Mouse (Mus musculus) heart, postnatal 14 days (tissue): ENCODE results near the gene Rnase10. TPM values are rescaled to one million over a fixed set of nuclear protein-coding genes. Genes with fewer than 3 reads are reported as not detected.
"Not testable (repeated sequence)": the region's sequence is repeated elsewhere in the genome, so short reads cannot be mapped to it uniquely, and the experiment has no call there.

Source experiments
- DNase-seq, 2 experiments: peaks; one replicate each; pipeline ENCODE4 v3.0.0; 2021 to 2022
- intact Hi-C: fragments of 180-260 bp; cut with DNase I; formaldehyde crosslinking; loops from one replicate; pipeline ENCODE4 v1.15.1; 2025
- total RNA-seq, 2 experiments: library from RNA; stranded (reverse); gene quantifications; 2 replicates each; pipeline ENCODE4 v1.2.3; 2021

Gene Rnase10
- total RNA-seq, 2 experiments from 2014 or later = 0.22 TPM; not detected in 1

DNA sequence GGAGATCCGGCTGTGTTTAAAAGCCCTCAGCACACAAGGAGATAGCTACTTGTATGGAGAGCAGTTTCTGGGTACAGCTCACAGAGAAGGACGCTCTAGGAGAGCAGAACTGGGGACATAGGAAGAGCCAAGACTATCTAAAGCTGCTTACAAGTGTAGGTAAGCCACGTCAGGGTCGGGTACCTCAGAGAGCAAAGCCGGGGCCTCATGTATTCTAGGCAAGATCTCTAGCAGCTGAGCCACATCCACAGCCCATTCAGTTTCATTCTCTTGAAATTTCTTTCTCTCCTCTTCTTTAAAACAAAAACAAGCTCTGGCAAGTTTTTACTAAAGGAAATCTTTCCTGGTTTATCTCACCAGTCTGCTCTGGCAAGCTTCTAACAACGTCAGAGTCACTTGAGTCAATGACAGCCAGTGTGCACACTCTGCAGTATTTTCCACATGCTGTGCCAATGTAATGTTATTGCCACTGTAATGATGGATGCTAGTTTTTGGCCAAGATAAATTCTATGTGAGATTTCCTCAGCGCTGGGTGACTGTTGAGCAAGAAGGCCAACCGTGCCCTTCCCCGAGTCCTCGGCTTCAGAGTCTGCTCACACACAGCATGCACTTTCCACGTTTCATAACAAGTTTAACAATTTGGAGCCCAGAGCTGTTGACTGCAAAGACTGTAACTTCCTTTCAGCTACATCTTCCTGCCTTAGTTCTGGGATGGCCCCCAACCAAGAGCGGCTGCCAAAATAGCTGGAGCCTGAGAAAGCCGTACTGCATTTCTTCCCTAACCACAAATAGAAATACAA is 563 bp downstream of the Rnase10 start:
- intact Hi-C loops = no loop called here
- DNase-seq = peak; percentile 64 to 73

DNA sequence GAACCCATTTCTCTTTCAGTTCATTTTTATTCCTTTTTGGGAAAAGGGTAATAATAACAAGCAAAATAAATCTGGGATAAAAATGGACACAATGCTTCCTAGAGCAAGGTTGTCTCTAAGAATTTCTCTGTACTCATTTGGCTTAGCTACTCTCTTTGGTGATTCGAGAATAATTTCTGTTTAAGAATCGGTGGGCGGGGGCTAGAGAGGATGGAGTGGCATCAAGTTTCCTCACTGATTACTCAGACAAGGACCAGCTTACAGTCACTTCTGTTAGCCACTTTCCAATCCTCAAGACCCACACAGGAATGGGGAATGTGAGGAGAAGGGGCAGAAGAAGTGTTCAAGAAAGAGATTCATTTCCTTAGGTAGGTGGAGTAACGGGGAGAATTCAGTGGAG is 1.2 kb downstream of the Rnase10 start:
- intact Hi-C loops = no loop called here
- peak in 1 of 2 experiments; percentile 6 for DNase-seq

DNA sequence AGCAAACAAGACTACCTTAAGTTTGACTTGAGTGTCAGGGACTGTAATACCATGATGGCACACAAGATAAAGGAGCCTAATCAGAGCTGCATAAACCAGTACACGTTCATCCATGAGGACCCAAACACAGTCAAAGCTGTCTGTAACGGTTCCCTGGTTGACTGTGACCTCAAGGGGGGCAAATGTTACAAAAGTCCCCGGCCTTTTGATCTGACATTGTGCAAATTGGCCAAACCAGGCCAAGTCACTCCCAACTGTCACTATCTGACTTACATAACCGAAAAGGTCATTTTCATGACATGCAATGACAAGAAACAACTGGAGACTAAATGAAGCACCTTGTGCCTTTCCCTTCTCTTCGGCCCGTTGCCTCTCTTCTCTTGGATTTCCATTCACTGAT is 2.0 kb downstream of the Rnase10 start:
- intact Hi-C loops = no loop called here
- DNase-seq = no peak

DNA sequence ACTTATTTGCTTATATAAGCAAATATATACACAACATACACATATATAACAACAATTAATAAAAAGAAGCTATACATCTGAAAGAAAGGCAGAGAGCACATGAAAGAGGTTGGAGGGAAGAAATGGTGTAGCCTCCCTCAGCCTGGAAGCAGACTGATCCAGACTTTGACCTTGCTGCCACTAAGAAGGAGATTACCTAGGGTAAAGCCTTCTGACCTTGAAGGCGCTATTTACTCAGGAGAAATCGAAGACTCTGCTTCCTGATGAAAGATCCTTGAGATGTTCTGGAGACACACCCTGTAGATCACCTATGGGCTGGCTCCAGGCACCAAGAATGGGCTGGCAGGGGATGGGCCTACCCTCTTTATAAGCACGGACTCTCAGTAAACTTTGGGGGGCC is 7.2 kb downstream of the Rnase10 start:
- intact Hi-C loops, DNase-seq: not testable (repeated sequence)

DNA sequence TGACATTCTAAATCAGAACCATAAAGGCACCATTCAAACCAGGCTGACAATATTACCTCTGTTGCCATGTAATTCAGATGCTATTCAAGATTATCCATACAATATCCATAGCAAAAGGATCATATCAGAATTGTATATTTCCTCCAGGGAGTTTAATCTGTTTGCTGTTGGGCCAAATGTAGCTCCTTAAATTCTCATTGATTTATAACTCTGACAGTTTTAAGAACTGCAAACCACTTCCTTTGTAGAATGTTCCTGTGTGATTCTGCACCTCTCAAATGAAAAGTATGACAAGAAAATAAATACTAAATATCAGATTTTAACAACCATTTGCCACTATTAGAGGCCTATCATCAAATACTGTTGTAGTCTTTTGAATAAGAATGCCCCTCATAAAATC is 8.2 kb downstream of the Rnase10 start:
- intact Hi-C loops = no loop called here
- DNase-seq = no peak

DNA sequence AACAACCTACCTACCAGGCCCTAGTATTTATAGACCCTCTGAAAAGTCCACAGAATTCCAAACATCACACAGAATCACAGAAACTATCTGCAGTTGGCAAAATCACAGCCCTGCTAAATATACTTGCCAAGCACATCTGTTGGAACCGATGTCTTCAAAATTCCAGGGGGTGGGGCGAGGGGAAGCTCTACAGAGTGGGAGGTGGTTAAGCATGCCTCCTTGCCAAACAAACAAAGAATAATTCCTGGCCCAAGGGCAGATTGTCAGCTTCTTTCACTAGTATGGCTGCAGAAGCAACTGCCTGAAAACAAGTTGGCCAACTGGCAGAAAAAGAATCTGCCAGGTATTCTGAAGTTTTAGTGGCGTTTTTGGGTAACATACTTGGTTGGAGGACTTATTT is 9.7 kb downstream of the Rnase10 start:
- peak; percentile 23 to 56 for DNase-seq
- intact Hi-C loops = no loop called here

DNA sequence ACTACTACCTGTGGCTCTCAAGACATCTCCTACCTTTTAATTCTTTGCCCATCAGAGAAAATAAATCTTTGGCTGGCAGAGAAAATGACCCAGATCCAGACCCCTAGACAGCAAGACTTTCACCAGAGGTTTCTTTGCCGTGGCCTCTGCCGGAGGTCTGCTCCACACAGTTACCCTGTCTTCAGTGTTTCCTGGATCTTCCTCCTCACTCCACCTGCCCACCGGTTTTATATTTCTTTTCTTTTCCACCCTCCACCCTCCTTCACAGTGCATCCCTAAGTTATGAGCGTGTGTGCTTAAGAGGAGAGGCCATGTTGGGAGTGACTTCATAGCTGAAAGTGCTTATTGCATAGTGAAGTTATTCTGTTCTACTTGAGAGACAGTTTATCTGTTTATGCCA is 15.9 kb downstream of the Rnase10 start:
- DNase-seq = no peak
- intact Hi-C loops = loop anchor here (2.0 kb wide), 1 partner anchor 47 kb away; no protein-coding TSS in a partner anchor

DNA sequence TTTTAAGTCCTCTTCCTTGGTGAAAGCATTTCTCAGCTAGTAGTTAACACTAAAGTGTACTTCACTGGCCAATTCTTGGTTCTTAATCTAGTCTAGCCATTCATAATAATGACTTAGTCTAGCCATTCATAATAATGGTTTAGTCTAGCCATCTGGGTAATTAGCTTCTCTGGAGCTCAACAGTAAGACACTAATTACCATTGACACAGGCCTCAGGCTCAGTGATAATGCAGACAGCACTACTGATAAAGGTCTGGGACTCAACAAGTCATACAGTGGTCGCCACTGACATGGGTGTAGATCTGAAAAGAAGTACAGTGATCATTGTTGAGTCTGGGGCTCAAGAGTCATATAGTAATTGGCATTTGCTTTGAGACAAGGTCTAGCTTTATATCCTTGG is 17.3 kb downstream of the Rnase10 start:
- intact Hi-C loops = no loop called here
- DNase-seq = no peak

DNA sequence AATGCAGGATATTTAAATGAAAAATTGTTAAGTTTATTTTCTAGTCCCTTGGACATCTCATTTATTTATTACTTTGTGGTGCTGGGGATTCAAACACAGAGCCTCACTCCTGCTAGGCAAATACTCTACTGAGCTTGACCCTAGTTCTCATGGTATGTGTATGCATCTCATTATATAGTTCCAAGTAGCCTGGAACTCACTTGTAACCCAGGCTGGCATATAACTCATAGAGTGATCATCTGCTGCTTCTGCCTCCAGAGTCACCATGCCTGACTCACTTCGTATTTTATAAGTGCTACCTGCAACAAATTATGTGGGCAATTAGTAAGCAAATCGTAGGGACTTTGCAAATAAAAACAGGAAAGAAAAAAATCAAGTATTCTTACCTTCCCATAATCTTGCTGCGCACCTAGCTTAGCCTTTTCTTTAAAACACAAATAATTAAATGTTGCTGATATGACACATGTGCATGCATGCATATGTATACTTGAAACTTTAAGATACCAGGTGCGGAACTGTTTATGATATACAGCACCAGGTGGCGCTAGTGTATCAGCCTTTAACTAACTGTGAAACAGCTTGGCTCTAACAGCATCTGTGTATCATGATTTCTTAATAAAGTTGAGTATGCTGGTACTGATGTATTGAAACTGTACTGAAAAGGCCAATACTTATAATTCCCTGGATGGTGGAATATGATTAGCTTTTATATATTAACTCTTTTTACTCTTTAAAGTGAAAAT is 19.0 kb downstream of the Rnase10 start:
- DNase-seq = peak; percentile 62 to 76
- intact Hi-C loops = loop anchor here (2.0 kb wide), 2 partner anchors 36 to 70 kb away; no protein-coding TSS in a partner anchor

DNA sequence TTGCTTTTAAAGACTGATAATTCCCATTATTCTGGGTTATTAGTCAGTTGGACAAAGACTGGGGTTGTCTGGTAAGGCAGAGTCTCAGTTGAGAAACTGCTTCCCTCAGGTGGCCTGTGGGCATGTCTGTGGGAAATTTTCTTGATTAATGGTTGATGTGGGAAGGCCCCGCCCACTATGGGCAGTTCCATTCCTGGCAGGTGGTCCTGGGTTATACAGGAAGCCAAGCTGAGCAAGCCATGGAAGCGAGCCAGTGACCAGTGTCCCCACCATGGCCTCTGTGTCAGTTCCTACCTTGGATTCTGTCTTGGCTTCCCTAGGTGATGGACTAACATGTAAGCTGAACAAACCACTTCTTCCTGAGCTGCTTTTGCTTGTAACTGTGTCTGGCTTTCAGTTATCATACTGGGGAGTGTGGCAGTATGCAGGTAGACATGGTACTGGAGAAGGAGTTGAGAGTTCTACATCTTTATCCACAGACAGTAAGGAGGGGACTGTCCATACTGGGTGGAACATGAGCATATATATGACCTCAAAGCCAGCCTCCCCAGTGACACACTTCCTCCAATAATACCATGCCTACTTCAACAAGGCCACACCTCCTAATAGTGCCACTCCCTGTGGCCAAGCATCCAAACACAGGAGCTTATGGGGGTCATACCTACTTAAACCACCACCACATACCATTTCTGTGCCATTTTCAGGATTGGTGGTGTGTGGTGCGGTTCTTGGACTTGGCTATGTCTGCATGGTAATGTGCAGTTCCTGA is 20.0 kb downstream of the Rnase10 start:
- intact Hi-C loops = loop anchor here (2.0 kb wide), 2 partner anchors 35 to 69 kb away; no protein-coding TSS in a partner anchor
- no peak for DNase-seq

DNA sequence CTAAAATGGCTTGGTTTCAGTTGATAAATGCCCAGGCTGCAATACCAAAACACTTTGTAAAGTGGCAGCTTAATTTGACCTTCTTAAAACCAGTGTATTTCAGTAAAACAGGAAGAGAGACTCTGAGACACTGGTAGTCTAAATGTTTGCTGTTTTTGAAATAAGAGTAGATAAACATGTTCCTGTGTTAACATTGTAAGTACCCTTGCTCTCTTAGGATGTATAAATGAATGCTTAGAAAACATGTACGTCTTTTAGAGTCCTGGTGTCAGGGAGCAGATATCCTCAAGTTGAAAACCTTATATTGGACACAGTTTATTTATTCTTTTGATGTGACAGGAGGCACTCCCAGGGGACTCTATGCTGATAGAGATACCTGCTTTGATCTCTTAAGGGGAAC is 27.7 kb downstream of the Rnase10 start:
- DNase-seq = no peak
- intact Hi-C loops = no loop called here

DNA sequence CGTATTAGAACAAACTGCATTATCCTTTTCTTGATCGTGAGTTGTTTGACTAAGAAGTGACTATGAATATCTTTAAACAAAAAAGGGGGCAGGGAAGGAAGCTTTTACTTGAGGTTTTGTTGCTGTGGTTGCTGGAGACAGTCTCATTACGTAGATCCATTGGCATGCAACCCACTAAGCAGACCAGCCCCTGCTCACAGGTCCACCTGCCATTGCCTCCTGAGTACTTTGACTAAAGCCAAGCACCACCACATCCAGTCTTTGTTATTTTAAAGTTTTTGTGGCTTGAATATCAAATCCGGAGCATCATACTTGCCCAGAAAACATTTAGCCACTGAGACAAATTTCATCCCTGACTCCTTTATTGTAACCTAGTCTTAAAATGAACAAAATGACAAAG is 28.7 kb downstream of the Rnase10 start:
- intact Hi-C loops = no loop called here
- no peak for DNase-seq

DNA sequence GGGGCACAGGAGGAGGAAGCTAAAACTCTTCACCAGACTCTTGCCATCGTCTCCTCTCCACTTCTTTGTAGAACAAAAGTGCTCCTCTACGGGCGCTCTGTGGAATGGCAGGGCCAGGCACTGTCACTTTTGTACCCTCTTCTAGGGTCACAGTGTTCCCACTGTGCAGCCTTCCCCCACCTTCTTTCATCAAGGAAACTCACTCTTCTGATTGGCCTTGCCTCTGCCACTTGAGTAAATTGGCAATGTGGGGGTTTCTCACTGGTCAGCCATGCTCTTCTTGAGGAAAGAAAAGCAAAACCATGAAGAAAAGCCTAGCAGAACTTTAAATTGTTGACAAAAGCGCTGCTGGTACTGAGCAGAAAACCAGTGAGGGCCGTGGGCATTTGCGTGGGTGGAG is 34.2 kb downstream of the Rnase10 start, which contains the start of gene Rnase9:
Gene Rnase9 (minus strand): TSS at position 101 of the 400 bp plus-strand sequence.
- DNase-seq = no peak
- intact Hi-C loops = no loop called here

DNA sequence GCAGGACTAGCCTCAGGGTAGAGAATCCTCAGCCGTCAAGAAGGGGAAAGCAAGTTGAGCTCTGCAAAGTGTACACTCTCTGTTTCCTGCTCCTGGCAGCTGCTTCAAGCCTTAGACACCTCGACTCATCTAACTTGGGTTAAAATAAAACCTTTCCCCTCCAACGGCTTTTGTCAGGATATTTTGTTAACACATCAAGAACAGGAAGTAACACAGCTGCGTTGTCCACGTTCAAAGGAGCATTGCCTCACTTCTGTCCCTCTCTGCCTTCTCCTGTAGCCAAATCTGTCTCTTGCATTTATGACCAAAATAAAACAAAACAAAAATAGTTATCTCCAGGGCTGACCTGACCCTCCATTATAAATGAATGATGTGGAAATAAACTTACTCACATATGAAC is 40.3 kb downstream of the Rnase10 start:
- DNase-seq = no peak
- intact Hi-C loops = no loop called here

DNA sequence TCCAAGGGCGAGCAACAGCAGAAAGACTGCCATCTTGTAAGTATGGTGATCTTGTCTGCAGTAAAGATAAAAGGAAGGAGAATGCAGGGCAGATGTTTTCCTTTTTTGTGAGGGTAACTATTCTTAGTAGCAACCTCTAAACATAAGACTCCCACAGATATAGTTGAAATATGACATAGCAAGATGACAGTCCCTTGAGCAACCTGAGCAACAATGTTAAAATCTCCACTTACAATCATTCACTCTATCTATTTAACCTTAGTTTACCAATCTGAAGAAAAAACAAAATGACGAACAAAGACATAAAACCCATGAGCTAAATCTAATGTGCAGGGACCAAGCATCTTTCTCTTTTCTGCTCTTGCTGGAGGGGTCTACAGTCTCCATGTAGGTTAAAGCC is 42.5 kb downstream of the Rnase10 start, which contains the start of gene Rnase11:
Gene Rnase11 (minus strand): TSS at position 101 of the 400 bp plus-strand sequence.
- intact Hi-C loops = no loop called here
- no peak for DNase-seq

DNA sequence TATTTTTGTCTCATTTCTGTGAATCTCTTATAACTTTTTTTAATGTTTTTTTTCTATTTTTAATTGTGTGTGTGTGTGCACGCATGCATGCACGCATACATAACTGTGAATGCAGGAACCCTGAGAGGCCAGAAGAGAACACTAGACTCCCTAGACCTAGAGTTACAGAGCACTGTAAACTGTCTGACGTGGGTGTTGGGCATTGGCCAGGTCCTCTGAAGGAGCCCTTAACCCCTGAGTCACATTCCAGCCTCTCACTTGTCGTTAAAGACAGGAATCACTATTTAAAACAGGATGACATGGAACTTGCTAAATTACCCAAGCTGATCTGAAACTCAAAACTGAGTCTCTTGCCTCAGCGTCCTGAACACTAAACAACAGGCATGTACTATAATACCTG is 44.4 kb downstream of the Rnase10 start:
- intact Hi-C loops = no loop called here

DNA sequence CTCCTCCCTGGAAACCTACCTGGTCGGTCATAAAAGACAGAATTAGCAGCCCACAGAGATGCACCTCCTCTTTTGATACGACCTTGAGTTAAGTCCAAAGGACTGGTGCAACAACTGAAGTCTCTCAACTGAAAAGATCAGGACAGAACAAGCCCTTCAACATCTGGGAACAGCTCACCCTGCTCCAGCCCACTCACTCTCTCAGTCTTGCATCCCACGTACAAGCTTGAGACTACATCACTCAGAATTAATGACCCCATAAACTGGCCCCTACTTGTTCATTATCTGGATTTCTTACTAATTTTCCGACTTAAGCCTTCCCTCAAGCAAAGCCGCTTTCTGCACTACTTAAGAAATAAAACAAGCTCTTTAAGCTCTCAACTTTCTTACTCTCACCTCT is 45.6 kb downstream of the Rnase10 start:
- intact Hi-C loops = no loop called here
- no peak for DNase-seq

More for the DNA sequence above, 44.4 kb downstream of the Rnase10 start:
- no peak for DNase-seq

DNA sequence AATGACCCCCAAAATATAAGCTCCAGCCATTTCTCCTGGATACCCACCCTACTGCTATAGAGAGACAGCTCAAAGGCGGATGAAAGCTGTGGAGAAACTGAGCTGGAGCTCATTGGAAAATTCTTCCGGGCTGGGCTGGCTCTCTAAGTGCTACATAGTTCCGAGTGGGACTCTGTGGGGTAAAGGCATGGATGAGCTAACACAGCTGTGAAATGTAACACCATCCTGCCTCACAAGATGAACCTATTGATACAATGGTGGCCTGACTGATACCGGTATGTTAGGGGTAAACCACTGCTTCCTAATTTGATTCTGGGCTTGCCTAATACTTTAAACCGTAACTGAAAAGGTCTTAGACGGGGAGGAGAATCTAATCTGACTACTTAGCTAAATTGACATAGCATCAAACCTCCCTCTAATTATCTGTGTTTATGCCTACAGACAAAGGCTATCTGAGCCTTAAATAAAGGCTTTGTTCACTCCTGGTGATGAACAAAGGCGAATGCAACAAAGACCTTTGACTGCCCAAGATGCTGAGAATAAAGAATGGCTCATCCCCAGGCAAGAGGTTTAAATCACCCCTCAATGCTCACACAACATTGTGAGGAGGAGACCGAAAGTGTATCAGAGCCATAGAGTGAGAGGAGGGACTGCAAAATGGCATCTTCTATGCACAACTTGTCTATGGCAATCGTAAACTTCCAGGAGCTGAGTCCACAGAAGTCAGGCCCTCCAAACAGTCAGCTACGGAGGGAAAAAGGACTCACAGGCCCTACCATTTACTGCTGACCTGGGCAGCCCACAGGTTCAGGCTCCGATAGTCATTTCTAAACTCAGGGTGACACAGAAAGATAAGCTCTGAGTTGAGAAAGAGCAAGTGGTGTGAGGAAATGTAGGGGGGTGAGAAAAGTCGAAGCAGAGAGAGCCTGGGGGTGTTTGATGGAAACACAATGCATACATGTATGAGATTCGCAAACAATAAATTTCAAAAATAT is 47.0 kb downstream of the Rnase10 start:
- DNase-seq = no peak
- intact Hi-C loops = no loop called here

DNA sequence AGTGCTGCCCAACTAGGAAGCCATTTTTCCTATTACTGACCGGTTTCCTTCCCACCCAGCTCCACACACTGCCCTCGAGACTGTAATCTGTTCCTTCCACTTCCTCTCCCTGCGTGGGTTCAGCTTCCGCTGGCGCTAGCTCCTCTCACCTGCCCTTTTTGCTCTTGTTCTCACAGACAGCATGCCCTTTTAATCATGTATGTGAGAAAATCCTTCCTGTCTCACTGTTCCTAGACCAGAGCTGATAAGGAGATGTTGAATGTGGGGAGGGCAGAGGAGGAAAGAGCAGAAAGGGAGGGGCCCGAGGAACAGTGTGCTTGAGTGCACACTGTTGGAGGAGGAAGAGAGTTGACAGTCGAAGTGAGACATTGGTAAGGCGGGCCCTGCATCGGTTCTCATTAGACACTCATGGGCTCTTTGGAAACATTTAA is 49.9 kb downstream of the Rnase10 start, which contains the start of gene Rnase12:
Gene Rnase12 (minus strand): TSS at position 261 of the 431 bp plus-strand sequence.
- no peak for DNase-seq
- intact Hi-C loops = no loop called here
